Mouse (Mus musculus) lung, adult 2 months (tissue): Measurements from ENCODE around the gene Baz2b.

Experiments
- CTCF ChIP-seq: fragments of 200-500 bp; IDR thresholded peaks from 2 replicates; pipeline ENCODE4 v1.5.1; 2011; ENCODE audit warnings: mild to moderate bottlenecking, low read length, control low read depth; ENCODE audit not compliant: insufficient read depth
- POLR2A ChIP-seq: fragments of 200-500 bp; IDR thresholded peaks from 2 replicates; pipeline ENCODE4 v1.6.1; 2011; ENCODE audit warnings: low read depth, mild to moderate bottlenecking, control low read depth, low read length, borderline replicate concordance; ENCODE audit errors: extremely low read depth

GRCm38 (mm10) chr2:59854363-59854762 lies 355.3 kb downstream of the Baz2b start:
- no peak for TF ChIP-seq CTCF
- TF ChIP-seq POLR2A = no peak
